Mouse (Mus musculus) hematopoietic multipotent progenitor cell, adult 10-12 weeks (in vitro differentiated cells): Measurements from ENCODE around the gene Tmprss11b. TPM values are rescaled to one million over a fixed set of nuclear protein-coding genes. Genes with fewer than 3 reads are reported as not detected.

Experiments
- polyA plus RNA-seq: library from polyadenylated mRNA; stranded (reverse); fragments of >175 nt; gene quantifications from 2 replicates; pipeline ENCODE4 v1.2.3, GENCODE M21; 2012; ENCODE audit warnings: low replicate concordance

The Tmprss11b gene
- not detected in 2 replicates for polyA plus RNA-seq

GRCm38 (mm10) chr5:86676262-86676661 lies at the start of gene Tmprss11b:
Tmprss11b (minus strand) TSS chr5:86676362.

GRCm38 (mm10) chr5:86632324-86632723 lies 43.8 kb downstream of the Tmprss11b start, which contains the start of gene Tmprss11f:
Tmprss11f (minus strand) TSS chr5:86632424.

Other genes starting within 250 kb of the Tmprss11b start
- gene Tmprss11a, start 207.4 kb downstream of the Tmprss11b start, polyA plus RNA-seq, result not detected in 2 replicates
- gene Tmprss11g, start 157.8 kb downstream of the Tmprss11b start, polyA plus RNA-seq, result not detected in 2 replicates
- not detected in 2 replicates for gene Tmprss11f, start 43.9 kb downstream of the Tmprss11b start, polyA plus RNA-seq
- not detected in 2 replicates for gene Tmprss11e, start 69.5 kb upstream of the Tmprss11b start, polyA plus RNA-seq
- 29.4 and 34.8 TPM in 2 replicates for gene Ythdc1, start 127.9 kb upstream of the Tmprss11b start, polyA plus RNA-seq
- not detected in 2 replicates for gene Ugt2b34, start 230.6 kb upstream of the Tmprss11b start, polyA plus RNA-seq